Mouse (Mus musculus): ENCODE results near the gene Gm5089. TPM values are rescaled to one million over a fixed set of nuclear protein-coding genes. Genes with fewer than 3 reads are reported as not detected.

Gm5089 gene
- polyA plus RNA-seq, 1 experiment, result not detected

GRCm38 (mm10) chr14:122474041-122474890, 23.4 kb upstream of the Gm5089 start:
- TF ChIP-seq TAL1 (IDR thresholded peaks at IDR 0.05; ENCODE audit: low read length), result no peak
- TF ChIP-seq GATA1 (IDR thresholded peaks at IDR 0.05; ENCODE audit: low read length), result no peak
- peaks cover 100% of the 10 kb centered on the region for H3K27me3 ChIP-seq (ENCODE audit: control insufficient read depth)

GRCm38 (mm10) chr14:122473211-122473751, 22.4 kb upstream of the Gm5089 start:
- Histone ChIP-seq H3K4me1 (ENCODE audit: control insufficient read depth) (no peaks in the 10 kb centered on the region), H3K27me3 (ENCODE audit: control insufficient read depth) (peaks cover 100% of the 10 kb centered on the region), H3K9me3 (ENCODE audit: control insufficient read depth, low read length) (peaks cover 6% of the 10 kb centered on the region; the same call in 1 of the 2 replicates), H3K36me3 (ENCODE audit: control insufficient read depth) (no peaks in the 10 kb centered on the region), H3K4me3 (replicated peaks) (no peak overlapping the region)
- TF ChIP-seq GATA1 (IDR thresholded peaks at IDR 0.05; ENCODE audit: low read length), result no peak
- no peak for TF ChIP-seq TAL1 (IDR thresholded peaks at IDR 0.05; ENCODE audit: low read length)

More at GRCm38 (mm10) chr14:122474041-122474890, 23.4 kb upstream of the Gm5089 start:
- H3K36me3 ChIP-seq (ENCODE audit: control insufficient read depth), result no peaks in the 10 kb centered on the region
- H3K9me3 ChIP-seq (ENCODE audit: control insufficient read depth, low read length), result peaks cover 7% of the 10 kb centered on the region; the same call in 1 of the 2 replicates
- no peaks in the 10 kb centered on the region for H3K4me1 ChIP-seq (ENCODE audit: control insufficient read depth)
- H3K4me3 ChIP-seq (replicated peaks), result no peak overlapping the region

- Histone ChIP-seq H3K4me3 (replicated peaks) (no peak overlapping the region), H3K36me3 (ENCODE audit: control insufficient read depth) (no peaks in the 10 kb centered on the region), H3K9me3 (ENCODE audit: control insufficient read depth, low read length) (peaks cover 6% of the 10 kb centered on the region; the same call in 1 of the 2 replicates), H3K27me3 (ENCODE audit: control insufficient read depth) (peaks cover 100% of the 10 kb centered on the region), H3K4me1 (ENCODE audit: control insufficient read depth) (no peaks in the 10 kb centered on the region)
- TF ChIP-seq TAL1 (IDR thresholded peaks at IDR 0.05; ENCODE audit: low read length) (no peak), GATA1 (IDR thresholded peaks at IDR 0.05; ENCODE audit: low read length) (no peak)
These were observed 21.7 kb upstream of the Gm5089 start for GRCm38 (mm10) chr14:122472647-122473046.

- Histone ChIP-seq H3K4me1 (ENCODE audit: control insufficient read depth) (no peaks in the 10 kb centered on the region), H3K9me3 (ENCODE audit: control insufficient read depth, low read length) (peaks cover 6% of the 10 kb centered on the region; the same call in 1 of the 2 replicates), H3K36me3 (ENCODE audit: control insufficient read depth) (no peaks in the 10 kb centered on the region), H3K27me3 (ENCODE audit: control insufficient read depth) (peaks cover 100% of the 10 kb centered on the region), H3K4me3 (replicated peaks) (no peak overlapping the region)
- TF ChIP-seq GATA1 (IDR thresholded peaks at IDR 0.05; ENCODE audit: low read length) (no peak), TAL1 (IDR thresholded peaks at IDR 0.05; ENCODE audit: low read length) (no peak)
These were observed 21.2 kb upstream of the Gm5089 start for GRCm38 (mm10) chr14:122472161-122472560.

GRCm38 (mm10) chr14:122471449-122472085, 20.7 kb upstream of the Gm5089 start:
- TF ChIP-seq TAL1 (IDR thresholded peaks at IDR 0.05; ENCODE audit: low read length) (no peak), GATA1 (IDR thresholded peaks at IDR 0.05; ENCODE audit: low read length) (no peak)
- no peaks in the 10 kb centered on the region for H3K4me1 ChIP-seq (ENCODE audit: control insufficient read depth)
- no peak overlapping the region for H3K4me3 ChIP-seq (replicated peaks)
- no peaks in the 10 kb centered on the region for H3K36me3 ChIP-seq (ENCODE audit: control insufficient read depth)
- peaks cover 6% of the 10 kb centered on the region; the same call in 1 of the 2 replicates for H3K9me3 ChIP-seq (ENCODE audit: control insufficient read depth, low read length)
- H3K27me3 ChIP-seq (ENCODE audit: control insufficient read depth), result peaks cover 100% of the 10 kb centered on the region

- peaks cover 100% of the 10 kb centered on the region for H3K27me3 ChIP-seq (ENCODE audit: control insufficient read depth)
- H3K36me3 ChIP-seq (ENCODE audit: control insufficient read depth), result no peaks in the 10 kb centered on the region
- TF ChIP-seq TAL1 (IDR thresholded peaks at IDR 0.05; ENCODE audit: low read length) (no peak), GATA1 (IDR thresholded peaks at IDR 0.05; ENCODE audit: low read length) (no peak)
- H3K9me3 ChIP-seq (ENCODE audit: control insufficient read depth, low read length), result no peaks in the 10 kb centered on the region
- H3K4me1 ChIP-seq (ENCODE audit: control insufficient read depth), result no peaks in the 10 kb centered on the region; the same call in 1 of the 2 replicates
- no peak overlapping the region for H3K4me3 ChIP-seq (replicated peaks)
These were observed 18.2 kb upstream of the Gm5089 start for GRCm38 (mm10) chr14:122468971-122469755.

GRCm38 (mm10) chr14:122467926-122468841, 17.3 kb upstream of the Gm5089 start:
- peaks cover 100% of the 10 kb centered on the region for H3K27me3 ChIP-seq (ENCODE audit: control insufficient read depth)
- H3K4me3 ChIP-seq (replicated peaks), result no peak overlapping the region
- no peaks in the 10 kb centered on the region; the same call in 1 of the 2 replicates for H3K4me1 ChIP-seq (ENCODE audit: control insufficient read depth)
- H3K9me3 ChIP-seq (ENCODE audit: control insufficient read depth, low read length), result peaks cover 2% of the 10 kb centered on the region; the same call in 1 of the 2 replicates
- no peaks in the 10 kb centered on the region for H3K36me3 ChIP-seq (ENCODE audit: control insufficient read depth)
- TF ChIP-seq GATA1 (IDR thresholded peaks at IDR 0.05; ENCODE audit: low read length) (no peak), TAL1 (IDR thresholded peaks at IDR 0.05; ENCODE audit: low read length) (no peak)

Data from erythroblast, embryonic 14.5 days (primary cell).